Mouse (Mus musculus): ENCODE measurements at regions not wholly inside any gene's neighbourhood (a gene's known extent, or its start where the extent isn't known, plus 50 kb on each side); places are given as distances from the start of the nearest gene placed in this dataset.

GRCm38 (mm10) chr5:53376856-53377255, 89.1 kb upstream of the Rbpj start:
- no peak for TF ChIP-seq CTCF (IDR thresholded peaks at IDR 0.05; ENCODE audit: low read depth)
- TF ChIP-seq EP300 (IDR thresholded peaks at IDR 0.05; ENCODE audit: low read depth), result no peak

All from liver, postnatal 0 days (tissue).